Mouse (Mus musculus): ENCODE data around the gene Akt1. TPM values are rescaled to one million over a fixed set of nuclear protein-coding genes. Genes with fewer than 3 reads are reported as not detected.

Akt1 gene
- 58.7 and 60.4 TPM in 2 replicates for polyA plus RNA-seq (2015; fragmentation: Nextera tagmentation; extraction: Ambion mirVana)

DNA sequence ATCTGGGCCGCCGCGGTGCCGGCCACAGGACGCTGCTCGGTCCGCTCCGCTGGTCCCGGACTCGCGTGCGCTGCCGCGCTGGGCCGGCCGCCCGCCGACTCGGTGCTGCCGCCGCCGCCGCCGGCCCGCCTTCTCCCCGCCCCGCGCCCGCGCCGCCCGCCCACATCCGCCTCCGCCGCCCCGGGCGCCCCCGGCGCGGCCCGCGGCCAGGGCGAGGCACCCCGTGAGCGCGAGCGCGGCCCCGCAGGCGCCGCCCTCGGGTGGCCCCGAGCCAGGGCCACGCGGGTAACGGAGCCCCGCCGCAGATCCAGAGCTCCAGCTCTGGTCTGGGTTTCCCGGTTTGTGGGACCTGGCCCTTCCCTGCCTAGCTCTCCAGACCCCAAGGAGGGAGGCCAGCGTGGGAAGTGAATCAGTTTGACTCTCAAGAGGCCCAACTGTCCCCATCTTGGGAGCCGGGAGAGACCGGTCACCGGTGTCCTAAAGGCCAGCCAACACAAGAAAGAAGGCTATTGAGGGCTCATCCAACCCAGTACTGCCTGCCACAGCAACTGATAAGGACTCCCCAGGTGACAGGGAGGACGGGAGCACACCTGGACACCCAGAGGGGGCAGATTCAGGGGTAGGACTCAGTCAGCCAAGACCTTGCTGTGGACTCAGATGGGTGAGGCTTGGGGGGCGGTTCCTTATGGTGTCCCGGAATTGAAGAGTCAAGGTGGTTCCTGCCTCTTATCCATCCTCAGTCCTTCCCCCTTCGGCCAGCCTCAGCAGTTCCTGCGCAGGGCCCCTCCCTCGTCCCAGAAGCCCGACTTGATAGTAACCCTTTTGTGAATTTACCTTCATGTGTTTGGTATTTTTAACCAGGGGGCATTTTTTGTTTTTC is at the start of gene Akt1:
TSS of gene Akt1 (minus strand) at position 753 of the 880 bp plus-strand sequence.
- H3K9me3 ChIP-seq (replicated peaks; ENCODE audit: control insufficient read depth, low read length, poor library complexity, severe bottlenecking), result no peaks in the 10 kb centered on the region
- H3K27me3 ChIP-seq (ENCODE audit: control insufficient read depth, insufficient read depth, low read depth, low read length), result peaks cover 10% of the 10 kb centered on the region
- ATAC-seq, result peak; percentile 20
- peak within 1 kb of the TSS; percentile 97 for H3K4me3 ChIP-seq (ENCODE audit: low read depth, low read length)
- H3K27ac ChIP-seq (ENCODE audit: low read length), result peak within 1 kb of the TSS; percentile 91
- no peaks in the 10 kb centered on the region; the same call in 1 of the 2 replicates for H3K36me3 ChIP-seq (ENCODE audit: control insufficient read depth, insufficient read depth, low read length)
- WGBS, result under 1% methylated on average over 39 of the region's 70 CpGs
- H3K9ac ChIP-seq (ENCODE audit: low read depth, low read length), result peak within 1 kb of the TSS; percentile 96
- H3K4me2 ChIP-seq (ENCODE audit: low read length), result peak within 1 kb of the TSS; percentile 92
- H3K4me1 ChIP-seq (ENCODE audit: control insufficient read depth, insufficient read depth, low read length), result peaks cover 37% of the 10 kb centered on the region

DNA sequence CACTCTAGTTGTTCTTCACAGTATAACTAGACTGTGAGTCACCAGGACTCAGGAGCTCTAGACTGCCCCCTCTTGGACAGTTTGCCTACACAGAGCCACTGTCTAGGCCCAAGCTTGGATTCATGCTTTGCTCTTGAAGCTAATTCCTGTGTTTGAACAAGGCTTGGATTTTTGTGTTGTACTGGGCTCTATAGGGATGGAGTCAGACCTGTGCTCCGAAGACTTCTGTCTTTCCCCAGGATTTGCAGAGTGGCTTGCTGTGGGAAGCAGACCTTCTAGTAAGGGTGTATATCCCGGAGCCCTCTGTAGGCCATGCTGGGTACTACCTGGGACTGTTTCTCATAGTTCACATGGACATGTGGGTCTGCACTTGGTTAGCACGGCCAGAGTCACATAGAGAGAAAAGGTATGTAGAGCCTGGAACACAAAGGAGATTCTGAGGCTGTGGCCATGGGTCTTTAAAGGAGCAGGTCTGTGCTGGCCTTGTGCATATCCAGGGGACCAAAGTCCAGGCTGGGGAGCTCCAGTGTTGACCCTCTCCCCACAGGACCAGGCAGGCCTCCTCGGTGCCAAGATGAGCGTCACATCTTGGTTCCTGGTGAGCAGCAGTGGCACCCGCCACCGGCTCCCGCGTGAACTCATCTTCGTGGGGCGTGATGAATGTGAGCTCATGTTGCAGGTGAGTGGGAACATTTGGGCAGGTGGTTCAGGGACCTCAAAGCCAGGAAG is 49.6 kb upstream of the Akt1 start:
- Histone ChIP-seq H3K27me3 (ENCODE audit: control insufficient read depth, insufficient read depth, low read depth, low read length) (no peaks in the 10 kb centered on the region), H3K9me3 (replicated peaks; ENCODE audit: control insufficient read depth, low read length, poor library complexity, severe bottlenecking) (no peaks in the 10 kb centered on the region), H3K4me2 (ENCODE audit: low read length) (peak overlapping the region; percentile 69; the same call in 1 of the 2 replicates), H3K36me3 (ENCODE audit: control insufficient read depth, insufficient read depth, low read length) (no peaks in the 10 kb centered on the region; the same call in 1 of the 2 replicates), H3K9ac (ENCODE audit: low read depth, low read length) (0 out of 2 replicates have a peak overlapping the region, but pooled peaks have one; percentile 6), H3K27ac (ENCODE audit: low read length) (no peak overlapping the region), H3K4me3 (ENCODE audit: low read depth, low read length) (no peak overlapping the region), H3K4me1 (ENCODE audit: control insufficient read depth, insufficient read depth, low read length) (peaks cover 20% of the 10 kb centered on the region)
- WGBS, result 82% methylated on average over 11 of the region's 11 CpGs
- ATAC-seq, result no peak

DNA sequence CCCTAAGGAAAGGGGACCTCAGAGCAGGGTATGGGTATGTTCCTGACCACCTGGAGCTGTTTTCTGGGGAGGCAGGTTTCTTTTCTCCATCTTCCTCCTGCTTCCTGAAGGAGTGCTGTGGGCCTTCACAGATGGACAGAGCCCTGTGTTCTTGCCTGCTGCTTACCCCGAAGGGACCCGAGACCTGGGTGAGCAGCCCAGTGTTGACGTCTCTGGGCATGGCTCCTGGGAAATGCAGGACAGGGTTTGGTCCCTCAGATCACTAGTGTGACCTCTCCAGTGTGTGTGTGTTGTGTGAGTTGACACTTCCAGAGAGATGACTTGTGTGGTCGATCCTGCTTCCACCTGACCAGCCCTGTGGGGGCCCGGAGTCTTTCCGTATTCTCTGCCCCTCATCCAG is 48.8 kb upstream of the Akt1 start:
- no peak for ATAC-seq
- 90% methylated on average over 6 of the region's 6 CpGs for WGBS
- Histone ChIP-seq H3K27ac (ENCODE audit: low read length) (no peak overlapping the region), H3K4me1 (ENCODE audit: control insufficient read depth, insufficient read depth, low read length) (peaks cover 20% of the 10 kb centered on the region), H3K36me3 (ENCODE audit: control insufficient read depth, insufficient read depth, low read length) (no peaks in the 10 kb centered on the region), H3K4me3 (ENCODE audit: low read depth, low read length) (peak overlapping the region; percentile 86), H3K9me3 (replicated peaks; ENCODE audit: control insufficient read depth, low read length, poor library complexity, severe bottlenecking) (no peaks in the 10 kb centered on the region), H3K9ac (ENCODE audit: low read depth, low read length) (peak overlapping the region; percentile 94; the same call in 1 of the 2 replicates), H3K27me3 (ENCODE audit: control insufficient read depth, insufficient read depth, low read depth, low read length) (no peaks in the 10 kb centered on the region), H3K4me2 (ENCODE audit: low read length) (peak overlapping the region; percentile 69)

DNA sequence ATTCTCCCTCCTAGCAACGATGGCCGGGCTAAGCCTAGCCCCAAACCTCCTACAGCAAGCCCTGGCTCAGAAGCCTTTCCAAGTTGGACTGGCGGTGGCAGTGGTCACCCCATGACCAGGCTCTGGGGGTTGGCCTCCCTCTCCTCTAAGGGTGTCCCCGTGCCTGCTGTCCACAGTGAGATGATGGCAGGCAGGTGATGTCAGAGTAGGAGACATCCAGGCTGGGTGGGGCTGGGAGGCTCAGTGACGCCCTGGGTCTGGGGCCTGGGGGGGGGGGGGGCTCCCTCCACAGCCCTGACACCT is 48.3 kb upstream of the Akt1 start:
- H3K4me3 ChIP-seq (ENCODE audit: low read depth, low read length), result peak overlapping the region; percentile 86
- H3K27me3 ChIP-seq (ENCODE audit: control insufficient read depth, insufficient read depth, low read depth, low read length), result no peaks in the 10 kb centered on the region
- H3K9ac ChIP-seq (ENCODE audit: low read depth, low read length), result peak overlapping the region; percentile 94
- H3K36me3 ChIP-seq (ENCODE audit: control insufficient read depth, insufficient read depth, low read length), result no peaks in the 10 kb centered on the region
- H3K4me1 ChIP-seq (ENCODE audit: control insufficient read depth, insufficient read depth, low read length), result peaks cover 20% of the 10 kb centered on the region
- peak overlapping the region; percentile 53; the same call in 1 of the 2 replicates for H3K27ac ChIP-seq (ENCODE audit: low read length)
- 16% methylated on average over 5 of the region's 5 CpGs for WGBS
- ATAC-seq, result peak; percentile 29
- peak overlapping the region; percentile 69 for H3K4me2 ChIP-seq (ENCODE audit: low read length)
- no peaks in the 10 kb centered on the region for H3K9me3 ChIP-seq (replicated peaks; ENCODE audit: control insufficient read depth, low read length, poor library complexity, severe bottlenecking)

DNA sequence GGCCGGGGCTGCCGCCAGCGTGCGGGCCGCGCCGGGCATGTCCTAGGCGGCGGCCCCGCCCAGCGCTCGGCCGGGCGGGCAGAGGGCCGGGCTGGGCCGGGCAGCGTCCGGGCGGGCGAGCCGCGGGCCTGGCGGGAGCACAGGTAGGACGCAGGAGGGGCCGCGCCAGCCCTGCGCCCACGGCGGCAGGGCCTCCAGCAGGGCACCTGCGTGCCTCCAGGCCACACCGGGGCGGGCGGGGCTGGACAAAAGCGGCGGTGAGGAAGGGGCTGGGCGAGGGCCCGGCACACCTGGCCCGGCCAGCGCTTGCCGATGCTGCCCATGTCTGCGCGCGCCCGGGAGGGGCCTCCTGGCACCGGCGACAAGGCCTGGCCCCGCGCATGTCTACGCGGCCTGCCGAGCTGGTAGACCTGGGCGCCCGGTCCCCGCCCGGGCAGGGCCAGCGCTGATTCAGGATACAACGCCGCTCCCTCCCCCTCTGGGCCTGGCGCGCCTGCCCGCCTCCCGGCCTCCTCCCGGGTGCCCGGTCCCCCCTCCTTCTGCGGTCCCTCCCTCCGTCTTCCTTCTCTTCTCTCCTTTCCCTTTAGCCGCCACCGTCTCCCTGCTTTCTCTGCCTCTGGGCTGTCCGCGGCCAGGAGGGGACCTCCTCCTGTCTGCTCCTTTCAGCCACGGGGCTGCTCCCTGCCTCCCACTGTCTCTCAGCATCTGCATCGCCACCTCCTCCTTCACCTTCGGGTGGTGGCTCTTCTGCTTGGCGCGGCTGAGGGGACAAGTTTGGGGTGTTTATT is 47.8 kb upstream of the Akt1 start:
- no peaks in the 10 kb centered on the region for H3K36me3 ChIP-seq (ENCODE audit: control insufficient read depth, insufficient read depth, low read length)
- H3K27ac ChIP-seq (ENCODE audit: low read length), result peak overlapping the region; percentile 53
- no peaks in the 10 kb centered on the region for H3K27me3 ChIP-seq (ENCODE audit: control insufficient read depth, insufficient read depth, low read depth, low read length)
- peak; percentile 68 for ATAC-seq
- H3K4me2 ChIP-seq (ENCODE audit: low read length), result peak overlapping the region; percentile 69
- peaks cover 17% of the 10 kb centered on the region for H3K4me1 ChIP-seq (ENCODE audit: control insufficient read depth, insufficient read depth, low read length)
- under 1% methylated on average over 44 of the region's 75 CpGs for WGBS
- peak overlapping the region; percentile 86 for H3K4me3 ChIP-seq (ENCODE audit: low read depth, low read length)
- H3K9me3 ChIP-seq (replicated peaks; ENCODE audit: control insufficient read depth, low read length, poor library complexity, severe bottlenecking), result no peaks in the 10 kb centered on the region
- peak overlapping the region; percentile 94 for H3K9ac ChIP-seq (ENCODE audit: low read depth, low read length)

DNA sequence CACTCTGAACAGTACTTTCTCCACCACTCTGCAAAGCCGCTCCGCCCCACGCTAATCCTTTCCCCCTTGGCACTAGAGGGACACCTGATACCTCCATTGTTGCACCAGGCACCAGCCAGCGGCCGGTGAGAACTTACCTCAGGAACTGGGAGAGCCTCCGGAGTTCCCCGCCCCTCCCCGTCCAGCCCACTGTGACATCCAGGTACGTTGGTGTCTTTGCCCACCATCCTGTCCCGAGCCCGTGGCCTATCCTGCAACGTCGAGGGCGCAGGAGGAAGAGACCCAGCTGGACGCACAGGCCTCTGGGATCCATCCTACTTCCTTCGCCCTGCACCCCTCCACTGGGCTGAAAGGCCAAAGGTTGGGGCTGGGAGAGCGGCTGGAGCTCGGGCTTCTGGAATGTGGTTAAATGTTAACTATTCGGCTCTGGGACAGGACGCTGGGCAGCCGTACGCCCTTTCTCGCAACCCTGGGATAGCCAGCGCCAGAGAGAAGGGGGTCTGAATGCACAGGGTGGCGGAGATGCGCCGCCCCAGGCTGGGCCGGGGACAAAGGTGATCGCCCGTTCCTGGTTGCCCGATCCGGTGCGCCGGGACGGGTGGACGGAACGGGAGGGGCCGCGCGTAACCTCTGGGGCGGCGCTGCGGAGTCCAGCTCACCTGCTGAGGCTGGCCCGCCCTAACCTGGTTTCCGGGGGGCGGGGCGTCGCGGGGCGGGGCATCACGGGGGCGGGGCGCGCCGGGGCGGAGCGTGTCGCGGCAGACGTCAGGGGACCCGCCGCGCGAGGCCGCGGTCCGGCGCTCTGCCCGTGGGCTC is 46.9 kb upstream of the Akt1 start:
- 2% methylated on average over 55 of the region's 69 CpGs for WGBS
- Histone ChIP-seq H3K4me2 (ENCODE audit: low read length) (peak overlapping the region; percentile 69), H3K36me3 (ENCODE audit: control insufficient read depth, insufficient read depth, low read length) (no peaks in the 10 kb centered on the region), H3K9me3 (replicated peaks; ENCODE audit: control insufficient read depth, low read length, poor library complexity, severe bottlenecking) (no peaks in the 10 kb centered on the region), H3K27ac (ENCODE audit: low read length) (peak overlapping the region; percentile 53), H3K4me3 (ENCODE audit: low read depth, low read length) (peak overlapping the region; percentile 86), H3K4me1 (ENCODE audit: control insufficient read depth, insufficient read depth, low read length) (peaks cover 16% of the 10 kb centered on the region), H3K9ac (ENCODE audit: low read depth, low read length) (peak overlapping the region; percentile 94), H3K27me3 (ENCODE audit: control insufficient read depth, insufficient read depth, low read depth, low read length) (no peaks in the 10 kb centered on the region)
- ATAC-seq, result peak; percentile 57

DNA sequence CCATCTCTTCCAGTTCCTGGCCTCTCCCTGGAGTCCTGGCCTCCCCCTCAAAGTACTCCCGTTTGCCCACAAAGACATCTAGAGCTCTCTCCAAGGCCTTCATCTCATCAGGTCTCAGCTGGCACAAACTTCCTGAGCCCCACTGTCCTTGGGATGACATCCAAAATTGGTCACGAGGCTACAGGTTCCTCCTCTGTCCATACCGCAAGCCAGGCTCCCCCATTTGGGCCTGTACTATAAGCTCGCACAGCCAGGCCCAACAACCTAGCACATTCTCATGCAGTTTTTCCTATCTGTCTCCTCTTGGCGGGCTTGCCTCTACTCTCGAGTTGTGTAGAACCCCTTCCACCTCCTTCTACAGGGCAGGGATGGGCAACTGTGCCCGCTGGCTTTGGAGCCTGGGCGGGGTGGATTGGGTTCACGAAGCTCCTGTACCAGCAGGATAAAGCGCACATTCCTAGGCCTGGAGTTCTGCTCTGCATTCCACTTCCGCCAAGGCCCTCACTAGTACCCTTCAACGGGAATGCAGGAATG is 46.3 kb upstream of the Akt1 start:
- H3K9me3 ChIP-seq (replicated peaks; ENCODE audit: control insufficient read depth, low read length, poor library complexity, severe bottlenecking), result no peaks in the 10 kb centered on the region
- peaks cover 16% of the 10 kb centered on the region for H3K4me1 ChIP-seq (ENCODE audit: control insufficient read depth, insufficient read depth, low read length)
- peak overlapping the region; percentile 86 for H3K4me3 ChIP-seq (ENCODE audit: low read depth, low read length)
- H3K27ac ChIP-seq (ENCODE audit: low read length), result no peak overlapping the region
- peak overlapping the region; percentile 94 for H3K9ac ChIP-seq (ENCODE audit: low read depth, low read length)
- H3K36me3 ChIP-seq (ENCODE audit: control insufficient read depth, insufficient read depth, low read length), result no peaks in the 10 kb centered on the region
- no peaks in the 10 kb centered on the region for H3K27me3 ChIP-seq (ENCODE audit: control insufficient read depth, insufficient read depth, low read depth, low read length)
- 36% methylated on average over 12 of the region's 12 CpGs for WGBS
- ATAC-seq, result no peak
- H3K4me2 ChIP-seq (ENCODE audit: low read length), result peak overlapping the region; percentile 69

DNA sequence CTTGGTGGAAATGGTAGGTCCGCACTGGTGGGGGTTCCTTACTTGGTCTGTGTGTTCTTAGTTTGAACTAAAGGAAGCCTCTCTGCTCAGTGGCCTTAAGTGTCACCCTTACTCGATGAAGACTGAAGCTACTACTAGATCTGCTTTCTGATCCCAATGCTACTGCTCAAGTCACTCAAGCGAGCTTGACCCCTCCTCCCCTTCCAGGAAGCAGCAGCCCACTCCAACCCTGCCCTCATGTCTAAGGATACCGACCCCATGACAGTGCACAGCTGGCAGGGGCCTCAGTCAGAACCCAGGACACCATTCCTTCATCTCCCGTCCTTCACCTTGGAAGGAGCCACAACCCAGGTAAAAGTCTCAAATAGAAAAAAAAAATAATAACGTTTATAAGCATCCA is 45.5 kb upstream of the Akt1 start, which contains the start of gene Cep170b:
TSS of gene Cep170b (plus strand) at position 240 of the 400 bp plus-strand sequence.
- H3K27ac ChIP-seq (ENCODE audit: low read length), result no peak within 1 kb of the TSS
- ATAC-seq, result no peak
- H3K27me3 ChIP-seq (ENCODE audit: control insufficient read depth, insufficient read depth, low read depth, low read length), result no peaks in the 10 kb centered on the region
- 74% methylated on average over 6 of the region's 6 CpGs for WGBS
- peak within 1 kb of the TSS; percentile 94 for H3K9ac ChIP-seq (ENCODE audit: low read depth, low read length)
- H3K9me3 ChIP-seq (replicated peaks; ENCODE audit: control insufficient read depth, low read length, poor library complexity, severe bottlenecking), result no peaks in the 10 kb centered on the region
- H3K4me2 ChIP-seq (ENCODE audit: low read length), result peak within 1 kb of the TSS; percentile 69
- peaks cover 16% of the 10 kb centered on the region for H3K4me1 ChIP-seq (ENCODE audit: control insufficient read depth, insufficient read depth, low read length)
- no peaks in the 10 kb centered on the region for H3K36me3 ChIP-seq (ENCODE audit: control insufficient read depth, insufficient read depth, low read length)
- peak within 1 kb of the TSS; percentile 86 for H3K4me3 ChIP-seq (ENCODE audit: low read depth, low read length)

Measured in midbrain, embryonic 16.5 days (tissue).